Comparison of ENCODE assay signal across 8 mouse cellular contexts in genomic region chr2:30363773-30364650, GRCm38 (mm10). TPM values are rescaled to one million over a fixed set of nuclear protein-coding genes. Genes with fewer than 3 reads are reported as not detected.
DNase-seq lines count a peak whose midpoint lies in the region; ATAC-seq lines count a peak whose summit lies in the region.

Gene Miga2, plus strand, starts transcription at chr2:30364233.

- peak within 1 kb of the TSS; percentile 85 for H3K4me2 ChIP-seq in lung, embryonic 16.5 days (ENCODE audit: low read depth, low read length)

- peaks cover 13% of the 10 kb centered on the region for H3K36me3 ChIP-seq in lung, embryonic 16.5 days (ENCODE audit: control insufficient read depth, insufficient read depth, low read length)

- peak within 1 kb of the TSS; percentile 75 for H3K27ac ChIP-seq in lung, embryonic 16.5 days (ENCODE audit: low read length)

- peak within 1 kb of the TSS; percentile 67 for H3K4me3 ChIP-seq in lung, embryonic 16.5 days (ENCODE audit: low read length)

- no peaks in the 10 kb centered on the region for H3K9me3 ChIP-seq in lung, embryonic 16.5 days (ENCODE audit: control insufficient read depth, low read length)

- H3K4me1 ChIP-seq in lung, embryonic 16.5 days (replicated peaks; ENCODE audit: control insufficient read depth, insufficient read depth, low read length): peaks cover 12% of the 10 kb centered on the region

- no peaks in the 10 kb centered on the region for H3K27me3 ChIP-seq in lung, embryonic 16.5 days (ENCODE audit: control insufficient read depth, insufficient read depth, low read depth, low read length)

- ATAC-seq in hematopoietic stem cell, adult 5-6 weeks (replicated peaks in 1 of 2; ENCODE audit: insufficient read depth in 1 of 2, low FRiP score in 2 of 2, low TSS enrichment in 1 of 2, low read depth in 1 of 2, poor library complexity in 2 of 2, severe bottlenecking in 2 of 2): peak; percentile 98 to 99
- ATAC-seq in lung, embryonic 16.5 days (ENCODE audit: low read depth): peak; percentile 99

- peak; percentile 98 for DNase-seq in MEL-GATA-1-ER (ENCODE audit: extremely low read depth, low read depth)
- peak; percentile 98 for DNase-seq in cerebellum, adult 8-10 months
- DNase-seq in forelimb bud, embryonic 11.5 days (ENCODE audit: low read depth, low spot score): peak; percentile 99
- peak; percentile 99 for DNase-seq in layer of hippocampus, adult 9-10 months (ENCODE audit: low spot score)
- peak; percentile 87 for DNase-seq in ovary, postnatal 10 days (ENCODE audit: low spot score)
- DNase-seq in thymus, postnatal 10 days (ENCODE audit: low spot score in 2 of 2): peak; percentile 92 to 94

- peak within 1 kb of the TSS; percentile 74 for H3K9ac ChIP-seq in lung, embryonic 16.5 days (ENCODE audit: low read length)

- under 1% methylated on average over 54 of the region's 54 CpGs for WGBS in lung, embryonic 16.5 days

RNA-seq across cellular contexts. Expression of gene Miga2, which starts in this region (rescaled TPM):
- 7.4 and 14.8 TPM in 2 replicates for total RNA-seq in hematopoietic stem cell, adult 5-6 weeks (2017)
- polyA plus RNA-seq in lung, embryonic 16.5 days (2015; fragmentation: Nextera tagmentation; extraction: Ambion mirVana): 23.4 and 24.8 TPM in 2 replicates

Comparison
In these comparisons a context has a peak if more than half of its experiments do, and no peak if none do; other contexts are left out.
1. Peak in every context shown above with its lines: DNase-seq, ATAC-seq, H3K4me3 ChIP-seq and H3K27ac ChIP-seq.